ENCODE assay signal across 26 mouse cellular contexts in the genomic region with DNA sequence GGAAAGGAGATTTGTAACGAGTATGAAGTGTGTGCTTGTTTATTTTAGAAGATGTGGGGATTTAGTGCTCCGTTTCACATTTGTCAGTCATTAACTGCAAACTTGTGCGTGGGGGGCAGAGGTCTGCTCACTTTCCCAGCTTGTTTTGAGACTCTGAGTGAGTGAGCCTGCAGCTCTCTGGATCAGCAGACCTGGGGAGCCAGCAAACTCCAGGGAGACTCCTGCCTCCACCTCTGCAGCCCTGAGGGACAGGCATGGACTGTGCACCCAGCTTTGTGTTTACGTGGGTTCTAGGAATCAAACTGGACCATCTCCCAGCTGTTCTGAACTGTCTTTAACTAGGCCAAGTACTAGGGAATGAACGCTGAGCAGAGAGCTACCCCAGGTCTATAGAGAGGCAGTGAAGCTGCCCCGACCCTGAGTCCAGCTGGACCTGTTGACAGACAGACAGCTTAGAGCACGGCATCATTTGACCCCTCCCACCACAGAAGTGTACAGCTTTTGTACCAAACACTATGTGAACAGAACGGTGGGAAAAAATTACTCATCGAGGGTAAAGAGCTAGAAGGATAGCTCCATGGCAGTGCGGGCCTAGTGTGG. TPM values are rescaled to one million over a fixed set of nuclear protein-coding genes. Genes with fewer than 3 reads are reported as not detected.
DNase-seq lines count a peak whose midpoint lies in the region; ATAC-seq and TF ChIP-seq lines count a peak whose summit lies in the region.
"Had no signal": no experiment of that assay in that cellular context is flagged by ENCODE, and none has a peak within 500 bp of the region (broad histone marks: within the 10 kb centered on the region; RNA-seq: fewer than 3 reads in every experiment).

No protein-coding gene starts in this region.

- H3K9me3 ChIP-seq in kidney, postnatal 0 days (replicated peaks; ENCODE audit: low read length) = no peaks in the 10 kb centered on the region
- no peaks in the 10 kb centered on the region for H3K9me3 ChIP-seq in liver, embryonic 13.5 days (replicated peaks)
- no peaks in the 10 kb centered on the region for H3K9me3 ChIP-seq in midbrain, embryonic 10.5 days (replicated peaks)
- H3K9me3 ChIP-seq: forebrain, embryonic 10.5 days; hindbrain, embryonic 13.5 days; neural tube, embryonic 13.5 days had no signal

- POLR2A ChIA-PET in Patski (lab: Charles Lee) = interaction anchor here (0.8 to 2.3 kb wide), 2 partner anchors 10 to 252 kb away, joined by 3 to 12 read pairs; partner anchors contain the start of gene Bdh2

- H3K27me3 ChIP-seq in Patski = no peaks in the 10 kb centered on the region
- no peaks in the 10 kb centered on the region for H3K27me3 ChIP-seq in kidney, postnatal 0 days (ENCODE audit: insufficient read depth, low read length)
- no peaks in the 10 kb centered on the region for H3K27me3 ChIP-seq in liver, embryonic 13.5 days
- H3K27me3 ChIP-seq in midbrain, embryonic 10.5 days (ENCODE audit: low read depth, poor library complexity, severe bottlenecking) = no peaks in the 10 kb centered on the region
- H3K27me3 ChIP-seq: hindbrain, embryonic 13.5 days; neural tube, embryonic 13.5 days had no signal

- H3K4me3 ChIP-seq in kidney, postnatal 0 days (replicated peaks; ENCODE audit: low read depth, low read length) = no peak overlapping the region
- no peak overlapping the region for H3K4me3 ChIP-seq in liver, embryonic 13.5 days (replicated peaks)
- H3K4me3 ChIP-seq in midbrain, embryonic 10.5 days = no peak overlapping the region
- H3K4me3 ChIP-seq: forebrain, embryonic 10.5 days; hindbrain, embryonic 13.5 days; neural tube, embryonic 13.5 days had no signal

- peak; percentile 87 for ATAC-seq in Patski
- ATAC-seq in kidney, postnatal 0 days (replicated peaks; ENCODE audit: low FRiP score, low read depth) = peak; percentile 89
- ATAC-seq in liver, embryonic 13.5 days (ENCODE audit: low read depth) = peak; percentile 61
- ATAC-seq: inflammation-experienced regulatory T-cells, adult 6 months had no signal

- H3K9ac ChIP-seq in kidney, postnatal 0 days (ENCODE audit: low read depth, low read length) = no peak overlapping the region
- H3K9ac ChIP-seq in liver, embryonic 13.5 days = no peak overlapping the region
- H3K9ac ChIP-seq: hindbrain, embryonic 13.5 days; neural tube, embryonic 13.5 days had no signal

- H3K36me3 ChIP-seq in kidney, postnatal 0 days (ENCODE audit: insufficient read depth, low read length) = peaks cover 30% of the 10 kb centered on the region
- peaks cover 88% of the 10 kb centered on the region for H3K36me3 ChIP-seq in liver, embryonic 13.5 days
- H3K36me3 ChIP-seq in midbrain, embryonic 10.5 days = peaks cover 95% of the 10 kb centered on the region

- peak overlapping the region; percentile 75 for H3K27ac ChIP-seq in kidney, postnatal 0 days
- no peak overlapping the region for H3K27ac ChIP-seq in liver, embryonic 13.5 days
- no peak overlapping the region for H3K27ac ChIP-seq in midbrain, embryonic 10.5 days (replicated peaks)
- H3K27ac ChIP-seq: forebrain, embryonic 10.5 days; hindbrain, embryonic 13.5 days; neural tube, embryonic 13.5 days had no signal

- 48% methylated on average over 10 of the region's 10 CpGs for WGBS in kidney, postnatal 0 days
- WGBS in liver, embryonic 13.5 days (ENCODE audit: insufficient replicate concordance) = 86% methylated on average over 10 of the region's 10 CpGs
- 91% methylated on average over 10 of the region's 10 CpGs for WGBS in midbrain, embryonic 10.5 days

- in situ Hi-C loops in Patski (cut with MboI; ENCODE audit: low pct_unique_long_range_greater_than_20kb) = no loop called here

- peak; percentile 94 for DNase-seq in Patski (ENCODE audit: low read depth, low spot score)
- DNase-seq in kidney, adult 18-20 months = peak; percentile 68
- peak; percentile 28 for DNase-seq in kidney, postnatal 0 days (ENCODE audit: low spot score)
- no peak for DNase-seq in liver, embryonic 13.5 days
- DNase-seq in embryo, embryonic 10 days (ENCODE audit: low spot score) = no peak
- DNase-seq in gastrocnemius, postnatal 25 days = no peak
- DNase-seq in midbrain, embryonic 10.5 days (ENCODE audit: low spot score) = no peak
- DNase-seq in adrenal gland, adult (ENCODE audit: inconsistent age in 2 of 2, low spot score in 1 of 2) = no peak
- DNase-seq: adrenal gland, adult 8-10 months; cerebellum, adult 9-10 months; embryo, embryonic 11 days; heart, postnatal 14 days; layer of hippocampus, postnatal 36 days; left cerebral cortex, postnatal 4 days; lung, postnatal 14 days; midbrain, embryonic 14.5 days; right cerebral cortex, adult 18-20 months; thymus, postnatal 36 days had no signal

- TF ChIP-seq CTCF in Patski (IDR thresholded peaks at IDR 0.05) = no peak
- no peak for TF ChIP-seq CTCF in kidney, postnatal 0 days (IDR thresholded peaks at IDR 0.05; ENCODE audit: low read depth)

- H3K4me2 ChIP-seq in kidney, postnatal 0 days (ENCODE audit: low read length) = no peak overlapping the region
- H3K4me2 ChIP-seq in liver, embryonic 13.5 days = no peak overlapping the region
- H3K4me2 ChIP-seq: heart, embryonic 11.5 days; hindbrain, embryonic 13.5 days; neural tube, embryonic 13.5 days had no signal

- no peaks in the 10 kb centered on the region for H3K4me1 ChIP-seq in kidney, postnatal 0 days (replicated peaks; ENCODE audit: insufficient read depth, low read length)
- no peaks in the 10 kb centered on the region for H3K4me1 ChIP-seq in liver, embryonic 13.5 days (replicated peaks)
- no peaks in the 10 kb centered on the region for H3K4me1 ChIP-seq in midbrain, embryonic 10.5 days
- H3K4me1 ChIP-seq: forebrain, embryonic 10.5 days; hindbrain, embryonic 13.5 days; neural tube, embryonic 13.5 days had no signal

- CTCF ChIA-PET in Patski (lab: Charles Lee) = interaction anchor here (1.0 to 2.2 kb wide), 7 partner anchors 9 to 230 kb away, joined by 3 to 9 read pairs (median 3); partner anchors contain the start of gene Bdh2

RNA-seq across cellular contexts. Expression of gene Bdh2, which starts 11.5 kb away (rescaled TPM):
- polyA plus RNA-seq in Patski (2021) = 147 TPM
- polyA plus RNA-seq in kidney, postnatal 0 days (2015; fragmentation: Nextera tagmentation; extraction: Ambion mirVana) = 103 and 107 TPM in 2 replicates
- 0.34 and 0.36 TPM in 2 replicates for polyA plus RNA-seq in liver, embryonic 13.5 days (2015; fragmentation: Nextera tagmentation; extraction: Ambion mirVana)
- total RNA-seq in gastrocnemius, postnatal 25 days (2021) = 1 to 10 TPM; 2.3 to 3.1 TPM
- polyA plus RNA-seq in midbrain, embryonic 10.5 days (2016; fragmentation: Nextera tagmentation; extraction: Ambion mirVana) = 6.1 and 8.1 TPM in 2 replicates
- total RNA-seq: megakaryocyte, adult 5-6 weeks had no signal

RNA-seq across cellular contexts. Expression of gene Slc9b2, which starts 38.0 kb away (rescaled TPM):
- polyA plus RNA-seq in Patski (2021) = not detected
- polyA plus RNA-seq in kidney, postnatal 0 days (2015; fragmentation: Nextera tagmentation; extraction: Ambion mirVana) = 3.1 and 3.7 TPM in 2 replicates
- polyA plus RNA-seq in liver, embryonic 13.5 days (2015; fragmentation: Nextera tagmentation; extraction: Ambion mirVana) = 0.25 and 0.51 TPM in 2 replicates
- total RNA-seq in gastrocnemius, postnatal 25 days (2021) = under 1 TPM; 0.18 to 0.43 TPM
- polyA plus RNA-seq in midbrain, embryonic 10.5 days (2016; fragmentation: Nextera tagmentation; extraction: Ambion mirVana) = 1.2 and 2.8 TPM in 2 replicates
- total RNA-seq: megakaryocyte, adult 5-6 weeks had no signal
- polyA plus RNA-seq: liver, adult 2 months; small intestine, adult 2 months had no signal

RNA-seq across cellular contexts. Expression of gene Cenpe, which starts 57.2 kb away (rescaled TPM):
- 35.6 TPM for polyA plus RNA-seq in Patski (2021)
- 13.2 and 13.3 TPM in 2 replicates for polyA plus RNA-seq in kidney, postnatal 0 days (2015; fragmentation: Nextera tagmentation; extraction: Ambion mirVana)
- 20.7 and 26.1 TPM in 2 replicates for polyA plus RNA-seq in liver, embryonic 13.5 days (2015; fragmentation: Nextera tagmentation; extraction: Ambion mirVana)
- under 1 TPM; 0.33 to 0.54 TPM for total RNA-seq in gastrocnemius, postnatal 25 days (2021)
- polyA plus RNA-seq in midbrain, embryonic 10.5 days (2016; fragmentation: Nextera tagmentation; extraction: Ambion mirVana) = 34.8 and 37.7 TPM in 2 replicates

Comparison
In these comparisons a context has a peak if more than half of its experiments do, and no peak if none do; other contexts are left out.
1. DNase-seq: peak in Patski (single experiment), kidney, adult 18-20 months (single experiment) and kidney, postnatal 0 days (single experiment); none in liver, embryonic 13.5 days (single experiment), embryo, embryonic 10 days (single experiment), gastrocnemius, postnatal 25 days (single experiment), midbrain, embryonic 10.5 days (single experiment) and adrenal gland, adult (0 of 2).
2. RNA of gene Bdh2, which starts 11.5 kb away (polyA plus RNA-seq): 147 TPM in Patski (single experiment) and 103 to 107 TPM in kidney, postnatal 0 days; 6.1 to 8.1 TPM in midbrain, embryonic 10.5 days and 0.34 to 0.36 TPM in liver, embryonic 13.5 days; every median in the first group is over 10 times any median in the second.
3. Peak in every context shown above with its lines, with median percentiles within 50 percentile points of each other: ATAC-seq.